Mouse (Mus musculus) CH12.LX (cell line): Measurements from ENCODE around the gene Glb1.

Source experiments
- CTCF ChIP-seq, 2 experiments: IDR thresholded peaks in 1 of 2; conservative IDR thresholded peaks in 1 of 2; 2 replicates each; pipeline ENCODE4 v1.5.1; 2011 to 2012; ENCODE audit warnings: low read depth in 2 of 2, low read length in 2 of 2, improper control_type of control experiment in 1 of 2, inconsistent platforms in 1 of 2, mild to moderate bottlenecking in 1 of 2, moderate library complexity in 1 of 2
- JUND ChIP-seq: conservative IDR thresholded peaks from 2 replicates; pipeline ENCODE4 v1.6.1; 2011; ENCODE audit warnings: low read depth, low read length, improper control_type of control experiment
- POLR2A ChIP-seq: IDR thresholded peaks from 2 replicates; pipeline ENCODE4 v1.6.1; 2011; ENCODE audit warnings: low read depth, mild to moderate bottlenecking, improper control_type of control experiment, low read length
- ZMIZ1 ChIP-seq: IDR thresholded peaks from 2 replicates; pipeline ENCODE4 v1.6.1; 2012; ENCODE audit warnings: low read depth, mild to moderate bottlenecking, inconsistent platforms, low read length, improper control_type of control experiment

GRCm38 (mm10) chr9:114512831-114513230 lies 112.0 kb downstream of the Glb1 start:
- TF ChIP-seq POLR2A (no peak), JUND (no peak), CTCF (conservative IDR thresholded peaks at IDR 0.05 in 1 of 2, IDR thresholded peaks at IDR 0.05 in 1 of 2; ENCODE audit: low read depth in 2 of 2, low read length in 2 of 2) (no peak), ZMIZ1 (no peak)
